Mouse (Mus musculus): ENCODE measurements at regions not wholly inside any gene's neighbourhood (a gene's known extent, or its start where the extent isn't known, plus 50 kb on each side); places are given as distances from the start of the nearest gene placed in this dataset.

DNA sequence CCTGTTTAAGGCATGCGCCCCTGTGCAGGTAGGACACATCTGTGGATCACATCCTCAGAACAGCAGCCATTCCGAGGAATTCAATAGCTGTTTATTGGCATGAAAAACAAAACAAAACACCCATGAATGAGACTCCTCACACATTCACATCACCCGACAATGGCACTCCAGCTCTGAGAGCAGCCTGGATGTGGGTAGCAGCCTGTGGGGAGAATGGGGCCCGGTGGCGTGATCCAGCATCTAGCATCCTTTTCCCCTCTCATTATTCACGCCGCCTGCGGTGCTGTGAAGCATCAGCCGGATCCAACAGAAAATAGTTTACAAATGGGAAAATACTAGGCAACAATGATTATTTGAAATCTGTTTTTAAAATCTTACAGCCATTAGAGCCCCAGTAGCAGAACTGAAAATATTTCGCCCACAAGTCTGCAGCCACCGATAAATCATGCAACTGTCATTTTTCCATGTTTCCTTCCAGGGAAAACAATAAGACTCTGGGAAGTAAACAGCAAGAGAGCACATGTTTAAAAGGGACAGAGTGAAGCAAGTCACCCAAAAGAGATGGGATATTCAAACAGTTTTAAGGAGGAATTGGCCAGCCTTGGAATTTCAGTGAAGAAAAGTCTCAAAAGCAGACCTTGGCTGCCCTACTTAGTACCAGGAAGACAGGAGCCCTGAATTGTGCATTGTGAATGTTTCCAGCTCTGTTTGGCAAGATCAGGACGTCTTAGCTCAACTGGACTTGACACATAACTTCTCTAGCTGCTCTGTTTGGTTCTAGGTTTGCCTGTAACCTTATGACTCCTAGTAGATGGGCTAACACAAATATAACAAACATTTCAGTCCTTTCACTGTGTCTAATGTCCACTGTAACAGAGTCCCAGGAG, 50.2 kb upstream of the Arntl start:
- no peak for DNase-seq (ENCODE audit: low spot score in 2 of 2)

All from frontal cortex, postnatal 36 days (tissue).